Mouse (Mus musculus) heart, embryonic 16.5 days (tissue): ENCODE data around the gene Pip4k2b. TPM values are rescaled to one million over a fixed set of nuclear protein-coding genes. Genes with fewer than 3 reads are reported as not detected.
"Not testable (repeated sequence)": the region's sequence is repeated elsewhere in the genome, so short reads cannot be mapped to it uniquely, and the experiment has no call there.

Experiments
- ATAC-seq: fragments of 200-750 bp; cut with Nextera tagmentation; replicated peaks from 2 replicates; pipeline ENCODE4 v1.8.0; 2017; ENCODE audit warnings: moderate number of reproducible peaks; ENCODE audit not compliant: insufficient read depth, low FRiP score; ENCODE audit errors: extremely low read depth
- H3K27ac ChIP-seq: fragments of 300-500 bp; sonication (generic); 2 replicates; pipeline ENCODE4 v1.5.1; 2014; ENCODE audit warnings: mild to moderate bottlenecking, low read length, control low read depth, moderate library complexity
- H3K27me3 ChIP-seq: fragments of 300-500 bp; sonication (generic); 2 replicates; pipeline ENCODE4 v1.6.1; 2014; ENCODE audit warnings: low read length, mixed read lengths; ENCODE audit not compliant: control insufficient read depth, insufficient read depth
- H3K36me3 ChIP-seq: fragments of 300-500 bp; sonication (generic); 2 replicates; pipeline ENCODE4 v1.6.1; 2014; ENCODE audit not compliant: control insufficient read depth, insufficient read depth
- H3K4me1 ChIP-seq: fragments of 300-500 bp; sonication (generic); 2 replicates; pipeline ENCODE4 v1.6.1; 2014; ENCODE audit warnings: low read length, mixed read lengths; ENCODE audit not compliant: control insufficient read depth, insufficient read depth
- H3K4me2 ChIP-seq: fragments of 300-500 bp; sonication (generic); 2 replicates; pipeline ENCODE4 v1.6.1; 2014; ENCODE audit warnings: low read depth, mild to moderate bottlenecking, control low read depth, low read length
- H3K4me3 ChIP-seq: fragments of 300-500 bp; sonication (generic); 2 replicates; pipeline ENCODE4 v1.5.1; 2014; ENCODE audit warnings: mild to moderate bottlenecking, control low read depth, low read length
- H3K9ac ChIP-seq: fragments of 300-500 bp; sonication (generic); 2 replicates; pipeline ENCODE4 v1.6.1; 2014; ENCODE audit warnings: low read length, control low read depth
- H3K9me3 ChIP-seq: fragments of 300-500 bp; sonication (generic); replicated peaks from 2 replicates; pipeline ENCODE4 v1.6.1; 2016; ENCODE audit warnings: low read length; ENCODE audit not compliant: control insufficient read depth
- WGBS: fragments of 180-500 bp; shearing (Covaris S2); extraction: QIAGEN DNeasy Blood & Tissue Kit; methylation state at CpG from one replicate; pipeline ENCODE4 v1.1.7; 2014; 5-methylcytosine and 5-hydroxymethylcytosine counted together
- polyA plus RNA-seq: library from polyadenylated mRNA; unstranded; fragments of >200 nt; fragmentation: Nextera tagmentation; extraction: Ambion mirVana; gene quantifications from 2 replicates; pipeline ENCODE4 v1.2.1, GENCODE M21; 2015

Pip4k2b gene
- polyA plus RNA-seq, 1 experiment from 2014 or later = 0.81 TPM

GRCm38 (mm10) chr11:97716021-97716420 lies 28.5 kb downstream of the Pip4k2b start:
- Histone ChIP-seq H3K27ac (no peak overlapping the region), H3K4me2 (no peak overlapping the region), H3K9ac (no peak overlapping the region), H3K4me3 (no peak overlapping the region), H3K4me1 (peaks cover 13% of the 10 kb centered on the region; the same call in 1 of the 2 replicates), H3K9me3 (no peaks in the 10 kb centered on the region), H3K27me3 (no peaks in the 10 kb centered on the region), H3K36me3 (peaks cover 17% of the 10 kb centered on the region)
- no peak for ATAC-seq
- WGBS = 64% methylated on average over 8 of the region's 8 CpGs

- Histone ChIP-seq H3K4me1 (peaks cover 13% of the 10 kb centered on the region; the same call in 1 of the 2 replicates), H3K36me3 (peaks cover 16% of the 10 kb centered on the region), H3K27ac (no peak overlapping the region), H3K4me3 (no peak overlapping the region), H3K9me3 (no peaks in the 10 kb centered on the region), H3K27me3 (no peaks in the 10 kb centered on the region), H3K9ac (no peak overlapping the region), H3K4me2 (no peak overlapping the region)
- 70% methylated on average over 14 of the region's 14 CpGs for WGBS
- no peak for ATAC-seq
These were observed 29.4 kb downstream of the Pip4k2b start for GRCm38 (mm10) chr11:97714784-97715760.

- Histone ChIP-seq H3K4me2 (no peak overlapping the region), H3K27ac (no peak overlapping the region), H3K36me3 (peaks cover 11% of the 10 kb centered on the region), H3K27me3 (no peaks in the 10 kb centered on the region), H3K9ac (no peak overlapping the region), H3K4me1 (peaks cover 13% of the 10 kb centered on the region; the same call in 1 of the 2 replicates), H3K4me3 (no peak overlapping the region), H3K9me3 (no peaks in the 10 kb centered on the region)
- WGBS = 96% methylated on average over 3 of the region's 3 CpGs
- ATAC-seq = no peak
These were observed 30.1 kb downstream of the Pip4k2b start for GRCm38 (mm10) chr11:97714356-97714755.

GRCm38 (mm10) chr11:97713896-97714295 lies 30.6 kb downstream of the Pip4k2b start:
- Histone ChIP-seq H3K4me2 (no peak overlapping the region), H3K4me1 (peaks cover 13% of the 10 kb centered on the region; the same call in 1 of the 2 replicates), H3K36me3 (peaks cover 15% of the 10 kb centered on the region), H3K9ac (no peak overlapping the region), H3K9me3 (no peaks in the 10 kb centered on the region), H3K4me3 (no peak overlapping the region), H3K27ac (no peak overlapping the region), H3K27me3 (no peaks in the 10 kb centered on the region)
- 61% methylated on average over 8 of the region's 8 CpGs for WGBS
- no peak for ATAC-seq

GRCm38 (mm10) chr11:97712286-97712685 lies 32.2 kb downstream of the Pip4k2b start:
- H3K4me2 ChIP-seq = no peak overlapping the region
- peaks cover 24% of the 10 kb centered on the region for H3K36me3 ChIP-seq
- 92% methylated on average over 15 of the region's 15 CpGs for whole genome bisulfite sequencing
- peaks cover 13% of the 10 kb centered on the region; the same call in 1 of the 2 replicates for H3K4me1 ChIP-seq
- no peak for ATAC-seq
- H3K4me3 ChIP-seq = no peak overlapping the region
- H3K27me3 ChIP-seq = no peaks in the 10 kb centered on the region
- no peak overlapping the region for H3K27ac ChIP-seq
- H3K9ac ChIP-seq = no peak overlapping the region
- no peaks in the 10 kb centered on the region for H3K9me3 ChIP-seq

GRCm38 (mm10) chr11:97711200-97711900 lies 33.2 kb downstream of the Pip4k2b start:
- H3K27ac ChIP-seq = no peak overlapping the region
- H3K4me3 ChIP-seq = no peak overlapping the region
- H3K36me3 ChIP-seq = peaks cover 31% of the 10 kb centered on the region
- no peak for ATAC-seq
- H3K4me2 ChIP-seq = no peak overlapping the region
- no peak overlapping the region for H3K9ac ChIP-seq
- no peaks in the 10 kb centered on the region for H3K9me3 ChIP-seq
- H3K4me1 ChIP-seq = peaks cover 11% of the 10 kb centered on the region; the same call in 1 of the 2 replicates
- WGBS = 75% methylated on average over 13 of the region's 13 CpGs
- H3K27me3 ChIP-seq = no peaks in the 10 kb centered on the region

GRCm38 (mm10) chr11:97710067-97710466 lies 34.4 kb downstream of the Pip4k2b start:
- not testable (repeated sequence) for H3K27ac ChIP-seq, H3K9ac ChIP-seq, H3K9me3 ChIP-seq, H3K4me2 ChIP-seq, H3K27me3 ChIP-seq, H3K4me3 ChIP-seq, ATAC-seq
- Histone ChIP-seq H3K36me3 (peaks cover 29% of the 10 kb centered on the region), H3K4me1 (peaks cover 10% of the 10 kb centered on the region; the same call in 1 of the 2 replicates)
- 70% methylated on average over 2 of the region's 2 CpGs for WGBS

- Histone ChIP-seq H3K27ac (peak within 1 kb of the TSS; percentile 89), H3K36me3 (peaks cover 14% of the 10 kb centered on the region), H3K4me1 (peaks cover 24% of the 10 kb centered on the region), H3K9ac (peak within 1 kb of the TSS; percentile 93), H3K27me3 (no peaks in the 10 kb centered on the region), H3K9me3 (no peaks in the 10 kb centered on the region), H3K4me2 (peak within 1 kb of the TSS; percentile 89), H3K4me3 (peak within 1 kb of the TSS; percentile 95)
- peak; percentile 86 for ATAC-seq
- under 1% methylated on average over 35 of the region's 35 CpGs for WGBS
These were observed 41.3 kb downstream of the Pip4k2b start, which contains the start of gene Psmb3 for GRCm38 (mm10) chr11:97703039-97703826. Psmb3 (plus strand) TSS chr11:97703399.
